Mouse (Mus musculus) intestine, embryonic 16.5 days (tissue): Measurements from ENCODE around the gene Tk2. TPM values are rescaled to one million over a fixed set of nuclear protein-coding genes. Genes with fewer than 3 reads are reported as not detected.
"Not testable (repeated sequence)": the region's sequence is repeated elsewhere in the genome, so short reads cannot be mapped to it uniquely, and the experiment has no call there.

Source experiments
- ATAC-seq: fragments of 200-750 bp; cut with Nextera tagmentation; 2 replicates; pipeline ENCODE4 v1.8.0; 2017; ENCODE audit warnings: moderate TSS enrichment, moderate library complexity
- H3K27ac ChIP-seq: fragments of 300-500 bp; sonication (generic); 2 replicates; pipeline ENCODE4 v1.5.1; 2014; ENCODE audit warnings: mild to moderate bottlenecking, low read length
- H3K27me3 ChIP-seq: fragments of 300-500 bp; sonication (generic); replicated peaks from 2 replicates; pipeline ENCODE4 v1.6.1; 2014; ENCODE audit warnings: low read length, control low read depth, mixed read lengths; ENCODE audit not compliant: control insufficient read depth, insufficient read depth
- H3K36me3 ChIP-seq: fragments of 300-500 bp; sonication (generic); 2 replicates; pipeline ENCODE4 v1.6.1; 2014; ENCODE audit warnings: low read length, control low read depth; ENCODE audit not compliant: control insufficient read depth, insufficient read depth
- H3K4me1 ChIP-seq: fragments of 300-500 bp; sonication (generic); 2 replicates; pipeline ENCODE4 v1.6.1; 2014; ENCODE audit warnings: low read length, control low read depth, mixed read lengths; ENCODE audit not compliant: control insufficient read depth, insufficient read depth
- H3K4me2 ChIP-seq: fragments of 300-500 bp; sonication (generic); 2 replicates; pipeline ENCODE4 v1.6.1; 2014; ENCODE audit warnings: low read depth, low read length, control low read depth
- H3K4me3 ChIP-seq: fragments of 300-500 bp; sonication (generic); 2 replicates; pipeline ENCODE4 v1.5.1; 2014; ENCODE audit warnings: mild to moderate bottlenecking, low read length
- H3K9ac ChIP-seq: fragments of 300-500 bp; sonication (generic); 2 replicates; pipeline ENCODE4 v1.6.1; 2014; ENCODE audit warnings: low read depth, low read length
- H3K9me3 ChIP-seq: fragments of 300-500 bp; sonication (generic); 2 replicates; pipeline ENCODE4 v1.6.1; 2016; ENCODE audit warnings: low read length, control low read depth; ENCODE audit not compliant: control insufficient read depth
- WGBS: fragments of 180-500 bp; shearing (Covaris S2); extraction: QIAGEN DNeasy Blood & Tissue Kit; methylation state at CpG from one replicate; pipeline ENCODE4 v1.1.7; 2014; 5-methylcytosine and 5-hydroxymethylcytosine counted together
- polyA plus RNA-seq: library from polyadenylated mRNA; unstranded; fragments of >200 nt; fragmentation: Nextera tagmentation; extraction: Ambion mirVana; gene quantifications from 2 replicates; pipeline ENCODE4 v1.2.1, GENCODE M21; 2015

Gene Tk2
- polyA plus RNA-seq, result 13.4 and 14.0 TPM in 2 replicates

GRCm38 (mm10) chr8:104248276-104248675 lies at the start of gene Tk2:
Gene Tk2, minus strand, starts transcription at chr8:104248558.
- Histone ChIP-seq H3K4me2 (peak within 1 kb of the TSS; percentile 68), H3K27me3 (no peaks in the 10 kb centered on the region), H3K27ac (peak within 1 kb of the TSS; percentile 67), H3K36me3 (no peaks in the 10 kb centered on the region), H3K4me3 (peak within 1 kb of the TSS; percentile 86), H3K4me1 (peaks cover 10% of the 10 kb centered on the region; the same call in 1 of the 2 replicates), H3K9me3 (no peaks in the 10 kb centered on the region), H3K9ac (peak within 1 kb of the TSS; percentile 90)
- WGBS, result under 1% methylated on average over 28 of the region's 28 CpGs
- ATAC-seq, result peak; percentile 88

- Histone ChIP-seq H3K36me3 (no peaks in the 10 kb centered on the region), H3K4me3 (no peak overlapping the region), H3K27me3 (no peaks in the 10 kb centered on the region), H3K4me1 (no peaks in the 10 kb centered on the region), H3K9me3 (no peaks in the 10 kb centered on the region), H3K4me2 (no peak overlapping the region), H3K9ac (no peak overlapping the region), H3K27ac (no peak overlapping the region)
- WGBS, result 85% methylated on average over 1 of the region's 1 CpGs
- ATAC-seq, result no peak
These were observed 46.0 kb upstream of the Tk2 start for GRCm38 (mm10) chr8:104294396-104294795.

DNA sequence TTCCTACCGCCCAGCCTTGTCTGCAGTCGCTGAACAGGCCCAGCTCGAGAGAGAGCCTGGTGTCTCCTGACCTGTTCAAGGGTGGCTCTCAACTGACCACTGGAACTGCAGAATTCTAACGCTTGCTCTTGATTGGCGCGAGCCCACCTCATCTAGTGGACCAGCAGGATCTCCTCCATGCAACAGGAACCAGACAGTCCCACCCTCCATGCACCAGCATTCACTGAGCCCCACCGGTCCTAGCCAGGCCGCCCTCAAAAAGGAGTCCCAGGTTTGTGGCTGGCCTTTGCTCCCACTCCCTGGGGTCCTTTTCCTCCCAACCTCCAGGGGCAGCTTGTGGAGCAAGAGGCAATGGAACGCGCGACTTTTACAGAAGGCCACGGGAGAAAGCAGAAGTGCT lies 44.7 kb upstream of the Tk2 start, which contains the start of gene Cmtm2a:
Cmtm2a (minus strand) TSS at position 101 of the 400 bp plus-strand sequence.
- H3K9me3 ChIP-seq, H3K36me3 ChIP-seq, H3K4me1 ChIP-seq, H3K4me2 ChIP-seq, ATAC-seq, H3K27me3 ChIP-seq, H3K27ac ChIP-seq, H3K9ac ChIP-seq, H3K4me3 ChIP-seq: not testable (repeated sequence)
- WGBS, result 84% methylated on average over 9 of the region's 12 CpGs

GRCm38 (mm10) chr8:104268937-104269440 lies 20.6 kb upstream of the Tk2 start:
- 85% methylated on average over 6 of the region's 6 CpGs for WGBS
- Histone ChIP-seq H3K9me3 (no peaks in the 10 kb centered on the region), H3K27me3 (no peaks in the 10 kb centered on the region), H3K27ac (no peak overlapping the region), H3K9ac (no peak overlapping the region), H3K36me3 (no peaks in the 10 kb centered on the region), H3K4me1 (no peaks in the 10 kb centered on the region), H3K4me3 (no peak overlapping the region), H3K4me2 (no peak overlapping the region)
- ATAC-seq, result no peak

DNA sequence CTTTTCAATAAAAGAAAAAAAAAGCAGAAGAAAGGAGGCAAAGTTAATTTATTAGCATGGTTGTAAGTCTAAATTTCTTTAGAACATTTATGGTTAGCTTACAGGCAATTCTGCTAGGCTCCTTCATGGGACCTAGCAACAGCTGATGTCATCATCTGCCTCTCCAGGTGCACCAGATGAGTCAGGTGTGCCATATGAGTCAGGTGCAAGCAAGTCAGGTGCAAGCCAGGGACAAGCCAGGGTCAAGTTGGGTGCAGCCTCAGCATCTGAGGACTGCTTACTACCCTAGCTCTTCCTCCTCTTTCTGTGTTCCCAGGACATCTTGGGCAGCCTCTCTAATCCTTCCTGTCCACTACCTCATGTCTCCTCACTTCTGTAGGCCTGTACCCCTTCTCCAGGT lies 20.0 kb upstream of the Tk2 start:
- ATAC-seq, result 0 out of 2 replicates have a peak, but pooled peaks have one; percentile 46
- H3K9me3 ChIP-seq, result no peaks in the 10 kb centered on the region
- H3K4me1 ChIP-seq, result no peaks in the 10 kb centered on the region
- H3K4me3 ChIP-seq, result no peak overlapping the region
- no peak overlapping the region for H3K4me2 ChIP-seq
- no peaks in the 10 kb centered on the region for H3K36me3 ChIP-seq
- H3K9ac ChIP-seq, result no peak overlapping the region
- no peak overlapping the region for H3K27ac ChIP-seq
- H3K27me3 ChIP-seq, result no peaks in the 10 kb centered on the region

DNA sequence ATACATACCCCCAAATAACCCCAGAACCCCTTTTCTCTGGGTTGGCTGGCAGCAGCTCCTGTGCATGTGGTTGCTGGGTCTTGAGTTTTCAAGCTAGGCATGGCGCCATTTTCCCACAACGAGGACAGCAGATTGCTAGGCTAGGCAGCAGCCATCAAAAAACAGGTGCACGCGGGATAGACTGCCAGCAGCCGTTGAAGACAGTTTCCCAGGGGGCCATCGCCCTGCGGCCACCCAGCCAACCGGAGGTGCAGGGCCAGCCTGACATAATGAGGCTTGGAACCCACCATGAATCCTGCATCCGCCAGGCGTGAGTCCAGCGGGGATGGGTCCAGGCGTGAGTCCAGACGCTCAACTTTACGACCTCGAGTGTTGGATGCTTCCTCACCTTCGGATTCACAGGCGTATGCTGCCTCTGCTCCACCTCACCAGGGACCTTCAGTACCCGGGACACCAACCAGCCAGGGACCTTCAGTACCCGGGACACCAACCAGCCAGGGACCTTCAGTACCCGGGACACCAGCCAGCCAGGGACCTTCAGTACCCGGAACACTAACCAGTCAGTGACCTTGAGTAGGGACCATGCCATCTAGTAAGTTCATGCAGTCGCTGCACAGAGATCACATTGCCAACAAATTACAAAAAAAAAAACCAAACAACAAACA lies 16.0 kb upstream of the Tk2 start:
- not testable (repeated sequence) for H3K9me3 ChIP-seq, ATAC-seq
- 97% methylated on average over 22 of the region's 22 CpGs for WGBS

DNA sequence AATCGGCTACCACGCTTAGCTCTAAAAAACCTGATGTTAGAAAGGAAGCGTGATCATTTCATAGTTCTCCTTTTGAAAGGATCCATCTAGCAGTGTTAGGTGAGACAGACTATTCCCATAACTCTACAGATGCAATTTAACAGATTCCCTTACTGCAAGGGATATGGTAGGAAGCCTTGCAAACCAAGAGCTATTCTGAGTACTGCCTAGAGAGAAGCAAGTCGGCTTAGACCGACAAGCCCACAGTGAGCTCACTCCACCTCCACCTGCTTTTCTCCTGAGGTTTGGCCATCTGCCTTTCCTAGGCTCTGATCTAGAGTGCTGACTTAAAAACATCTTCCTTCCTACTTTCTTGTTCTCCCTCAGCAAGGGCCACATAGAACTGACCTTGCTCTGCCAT lies 13.4 kb upstream of the Tk2 start:
- not testable (repeated sequence) for H3K9ac ChIP-seq, ATAC-seq, H3K27me3 ChIP-seq, H3K4me3 ChIP-seq, H3K9me3 ChIP-seq, H3K4me2 ChIP-seq, H3K27ac ChIP-seq, H3K4me1 ChIP-seq
- 88% methylated on average over 5 of the region's 5 CpGs for WGBS
- H3K36me3 ChIP-seq, result peaks cover 11% of the 10 kb centered on the region; the same call in 1 of the 2 replicates

More for the DNA sequence above, 16.0 kb upstream of the Tk2 start:
- not testable (repeated sequence) for H3K36me3 ChIP-seq, H3K4me1 ChIP-seq, H3K9ac ChIP-seq, H3K4me3 ChIP-seq, H3K27ac ChIP-seq, H3K4me2 ChIP-seq, H3K27me3 ChIP-seq

- no peak for ATAC-seq
- H3K36me3 ChIP-seq, result peaks cover under 1% of the 10 kb centered on the region; the same call in 1 of the 2 replicates
These were observed 4.7 kb upstream of the Tk2 start for GRCm38 (mm10) chr8:104253016-104253415.

GRCm38 (mm10) chr8:104251461-104251860 lies 3.1 kb upstream of the Tk2 start:
- H3K27ac ChIP-seq, result peak overlapping the region; percentile 85; the same call in 1 of the 2 replicates
- peak; percentile 46 for ATAC-seq
- WGBS, result 0% methylated on average over 7 of the region's 7 CpGs
- H3K9me3 ChIP-seq, result no peaks in the 10 kb centered on the region
- no peaks in the 10 kb centered on the region for H3K27me3 ChIP-seq
- no peaks in the 10 kb centered on the region for H3K36me3 ChIP-seq
- H3K4me2 ChIP-seq, result peak overlapping the region; percentile 79
- H3K9ac ChIP-seq, result peak overlapping the region; percentile 72
- peaks cover 10% of the 10 kb centered on the region; the same call in 1 of the 2 replicates for H3K4me1 ChIP-seq
- peak overlapping the region; percentile 67 for H3K4me3 ChIP-seq

More at GRCm38 (mm10) chr8:104253016-104253415, 4.7 kb upstream of the Tk2 start:
- Histone ChIP-seq H3K4me1 (no peaks in the 10 kb centered on the region), H3K4me2 (no peak overlapping the region), H3K4me3 (no peak overlapping the region), H3K27me3 (no peaks in the 10 kb centered on the region), H3K9me3 (no peaks in the 10 kb centered on the region), H3K9ac (no peak overlapping the region), H3K27ac (no peak overlapping the region)
- WGBS, result 89% methylated on average over 3 of the region's 3 CpGs
